Mouse (Mus musculus) limb, embryonic 14.5 days (tissue): Measurements from ENCODE around the gene Apol8. TPM values are rescaled to one million over a fixed set of nuclear protein-coding genes. Genes with fewer than 3 reads are reported as not detected.

ENCODE experiments used
- ATAC-seq: fragments of 200-750 bp; cut with Nextera tagmentation; 2 replicates; pipeline ENCODE4 v1.8.0; 2017; ENCODE audit warnings: low read depth, moderate number of reproducible peaks, moderate TSS enrichment; ENCODE audit not compliant: low FRiP score
- DNase-seq: peaks from one replicate; pipeline ENCODE4 v3.0.0-alpha.2; 2015; ENCODE audit warnings: low spot score
- H3K27ac ChIP-seq: fragments of 300-500 bp; sonication (generic); replicated peaks from 2 replicates; pipeline ENCODE4 v1.5.1; 2014; ENCODE audit warnings: low read depth, mild to moderate bottlenecking, low read length, moderate library complexity, mixed read lengths
- H3K27me3 ChIP-seq: fragments of 300-500 bp; sonication (generic); 2 replicates; pipeline ENCODE4 v1.6.1; 2014; ENCODE audit warnings: low read length, mixed read lengths; ENCODE audit not compliant: control insufficient read depth, insufficient read depth
- H3K36me3 ChIP-seq: fragments of 300-500 bp; sonication (generic); 2 replicates; pipeline ENCODE4 v1.6.1; 2014; ENCODE audit warnings: mild to moderate bottlenecking, low read length, moderate library complexity, mixed read lengths; ENCODE audit not compliant: control insufficient read depth, insufficient read depth
- H3K4me1 ChIP-seq: fragments of 300-500 bp; sonication (generic); 2 replicates; pipeline ENCODE4 v1.6.1; 2014; ENCODE audit warnings: antibody characterized with exemption, low read length, mixed read lengths; ENCODE audit not compliant: control insufficient read depth, insufficient read depth
- H3K4me2 ChIP-seq: fragments of 300-500 bp; sonication (generic); replicated peaks from 2 replicates; pipeline ENCODE4 v1.6.1; 2014; ENCODE audit warnings: low read depth, mild to moderate bottlenecking, low read length, moderate library complexity; ENCODE audit not compliant: severe bottlenecking
- H3K4me3 ChIP-seq: fragments of 300-500 bp; sonication (generic); replicated peaks from 2 replicates; pipeline ENCODE4 v1.5.1; 2014; ENCODE audit warnings: low read length
- H3K9ac ChIP-seq: fragments of 300-500 bp; sonication (generic); 2 replicates; pipeline ENCODE4 v1.6.1; 2014; ENCODE audit warnings: mild to moderate bottlenecking, low read depth, low read length, moderate library complexity; ENCODE audit not compliant: severe bottlenecking
- H3K9me3 ChIP-seq: fragments of 300-500 bp; sonication (generic); 2 replicates; pipeline ENCODE4 v1.6.1; 2016; ENCODE audit warnings: low read length; ENCODE audit not compliant: control insufficient read depth
- POLR2A ChIP-seq: fragments of 200-500 bp; IDR thresholded peaks from 2 replicates; pipeline ENCODE4 v1.8.0; 2012; ENCODE audit warnings: inconsistent platforms, mild to moderate bottlenecking, moderate library complexity, borderline replicate concordance; ENCODE audit not compliant: insufficient read depth, insufficient read length; ENCODE audit errors: extremely low read depth
- WGBS: fragments of 180-500 bp; shearing (Covaris S2); extraction: QIAGEN DNeasy Blood & Tissue Kit; methylation state at CpG from one replicate; pipeline ENCODE4 v1.1.7; 2014; 5-methylcytosine and 5-hydroxymethylcytosine counted together
- polyA plus RNA-seq, 2 experiments: library from polyadenylated mRNA; depleted of rRNA in 1 of 2; stranded (reverse) in 1 of 2; unstranded in 1 of 2; fragments of >200 nt; fragmentation: Nextera tagmentation in 1 of 2; extraction: Ambion mirVana in 1 of 2; gene quantifications; 2 replicates each; pipeline versions ENCODE4 v1.2.1 to v1.2.3; 2012 to 2014

Gene Apol8
- polyA plus RNA-seq, 2 experiments, result 0.14 TPM; not detected in 1

DNA sequence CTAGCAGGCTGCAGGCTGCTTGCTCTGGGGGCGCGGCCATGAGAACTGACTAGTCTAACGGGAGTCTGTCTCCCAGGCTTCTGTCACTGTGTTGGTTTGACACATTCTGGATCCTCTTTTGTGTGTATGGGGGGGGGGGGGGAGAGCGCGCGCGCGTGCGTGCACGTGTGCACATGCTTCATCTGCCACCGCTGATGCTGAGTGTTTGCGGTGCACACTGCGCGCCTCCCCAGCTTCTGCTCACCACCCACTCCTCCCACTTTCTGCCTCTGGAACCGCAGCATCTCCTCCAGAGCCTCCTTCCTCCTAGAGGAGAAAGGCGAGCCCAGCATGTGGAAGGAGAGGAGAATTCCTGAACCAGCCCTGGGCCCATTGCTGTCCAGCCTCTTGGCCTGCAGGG lies 3.2 kb upstream of the Apol8 start:
- Histone ChIP-seq H3K27me3 (no peaks in the 10 kb centered on the region), H3K9me3 (no peaks in the 10 kb centered on the region), H3K4me2 (no peak overlapping the region), H3K36me3 (peaks cover 47% of the 10 kb centered on the region), H3K9ac (no peak overlapping the region), H3K4me3 (no peak overlapping the region), H3K4me1 (no peaks in the 10 kb centered on the region), H3K27ac (no peak overlapping the region)
- ATAC-seq (no peak), DNase-seq (no peak)
- no peak for TF ChIP-seq POLR2A
- 91% methylated on average over 12 of the region's 16 CpGs for WGBS

DNA sequence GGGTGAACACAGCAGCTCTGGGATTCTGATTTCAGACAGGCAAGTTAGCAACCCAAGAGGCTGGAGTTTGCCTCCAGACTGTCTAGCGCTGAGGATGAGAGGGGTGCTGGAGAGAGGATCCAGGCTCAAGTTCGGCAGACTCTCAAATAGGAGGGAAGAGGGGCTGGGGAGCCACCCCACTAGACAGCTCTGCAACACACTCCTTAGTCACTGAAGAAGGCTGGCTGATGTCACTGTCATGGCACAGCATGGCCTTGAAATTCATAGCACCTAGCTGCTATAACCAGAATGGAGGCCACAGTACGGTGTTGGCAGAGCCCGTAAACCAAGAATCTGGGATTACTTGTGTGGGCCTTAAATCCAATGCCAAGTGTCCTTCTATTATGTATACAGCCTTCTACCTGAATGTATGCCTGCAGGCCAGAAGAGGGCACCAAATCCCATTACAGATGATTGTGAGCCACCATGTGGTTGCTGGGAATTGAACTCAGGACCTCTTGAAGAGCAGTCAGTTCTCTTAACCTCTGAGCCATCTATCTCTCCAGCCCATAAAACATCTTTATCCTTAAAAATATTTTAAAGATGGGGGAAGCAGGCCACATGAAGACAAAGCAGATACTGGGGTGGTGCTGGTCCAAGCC lies 903 bp upstream of the Apol8 start:
- Histone ChIP-seq H3K9me3 (no peaks in the 10 kb centered on the region), H3K27me3 (no peaks in the 10 kb centered on the region), H3K36me3 (peaks cover 25% of the 10 kb centered on the region), H3K4me1 (no peaks in the 10 kb centered on the region), H3K9ac (no peak overlapping the region), H3K4me2 (no peak overlapping the region), H3K4me3 (no peak overlapping the region), H3K27ac (no peak overlapping the region)
- DNase-seq, result no peak
- 81% methylated on average over 4 of the region's 4 CpGs for WGBS
- TF ChIP-seq POLR2A, result no peak
- no peak for ATAC-seq

GRCm38 (mm10) chr15:77756081-77756480 lies 722 bp downstream of the Apol8 start:
- no peak for ATAC-seq
- Histone ChIP-seq H3K9me3 (no peaks in the 10 kb centered on the region), H3K27me3 (no peaks in the 10 kb centered on the region), H3K36me3 (peaks cover 9% of the 10 kb centered on the region), H3K4me1 (no peaks in the 10 kb centered on the region), H3K4me3 (no peak overlapping the region), H3K9ac (no peak overlapping the region), H3K4me2 (no peak overlapping the region), H3K27ac (no peak overlapping the region)
- TF ChIP-seq POLR2A, result no peak
- no peak for DNase-seq
- 60% methylated on average over 2 of the region's 2 CpGs for whole genome bisulfite sequencing

DNA sequence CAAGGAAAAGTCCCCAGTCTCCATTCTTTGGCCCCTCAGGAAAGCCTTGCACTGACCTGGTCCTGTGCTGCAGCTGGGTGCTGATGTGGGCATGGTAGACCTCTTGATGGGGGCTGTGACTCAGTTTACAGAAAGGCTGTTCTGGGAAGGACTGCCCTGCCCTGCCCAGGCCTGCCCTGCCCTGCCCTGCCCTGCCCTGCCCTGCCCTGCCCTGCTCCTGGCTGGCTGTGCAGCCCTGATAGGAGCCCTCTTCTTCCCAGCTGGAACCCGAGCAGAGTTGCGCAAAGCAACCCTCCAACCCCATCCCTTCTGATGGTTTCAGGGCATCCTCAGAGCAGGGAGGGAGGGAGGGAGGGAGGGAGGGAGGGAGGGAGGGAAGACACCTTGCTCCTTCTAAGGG lies 1.7 kb downstream of the Apol8 start:
- no peaks in the 10 kb centered on the region for H3K4me1 ChIP-seq

GRCm38 (mm10) chr15:77752443-77752842 lies 4.4 kb downstream of the Apol8 start:
- ATAC-seq (no peak), DNase-seq (no peak)
- Histone ChIP-seq H3K4me3 (no peak overlapping the region), H3K36me3 (no peaks in the 10 kb centered on the region), H3K27ac (no peak overlapping the region), H3K9ac (no peak overlapping the region), H3K9me3 (no peaks in the 10 kb centered on the region; the same call in 1 of the 2 replicates), H3K4me2 (no peak overlapping the region), H3K27me3 (no peaks in the 10 kb centered on the region), H3K4me1 (no peaks in the 10 kb centered on the region)
- 74% methylated on average over 11 of the region's 11 CpGs for WGBS
- no peak for TF ChIP-seq POLR2A

More for the DNA sequence above, 1.7 kb downstream of the Apol8 start:
- Histone ChIP-seq H3K4me3 (no peak overlapping the region), H3K9me3 (no peaks in the 10 kb centered on the region), H3K9ac (no peak overlapping the region), H3K27ac (no peak overlapping the region), H3K36me3 (peaks cover 3% of the 10 kb centered on the region; the same call in 1 of the 2 replicates), H3K4me2 (no peak overlapping the region), H3K27me3 (no peaks in the 10 kb centered on the region)
- WGBS, result no CpG with 5 or more reads among the region's 2 CpGs
- TF ChIP-seq POLR2A, result no peak
- DNase-seq, result no peak
- ATAC-seq, result no peak
